In genomic region chr11:72266960-72267560, GRCm38 (mm10) we compare ENCODE assay signal across 8 mouse cellular contexts. TPM values are rescaled to one million over a fixed set of nuclear protein-coding genes. Genes with fewer than 3 reads are reported as not detected.
A peak's percentile ranks its signal among the peaks of the same experiment; 100 is the strongest.
DNase-seq lines count a peak whose midpoint lies in the region; ATAC-seq and TF ChIP-seq lines count a peak whose summit lies in the region.

Gene Slc13a5, minus strand, starts transcription at chr11:72267222.

- 6% methylated on average over 36 of the region's 36 CpGs for WGBS in liver, embryonic 14.5 days (ENCODE audit: insufficient replicate concordance)

- no peaks in the 10 kb centered on the region for H3K36me3 ChIP-seq in liver, embryonic 14.5 days (replicated peaks; ENCODE audit: control insufficient read depth, insufficient read depth, low read depth)

- peak; percentile 52 for DNase-seq in embryo, embryonic 10 days (ENCODE audit: low spot score)
- no peak for DNase-seq in embryo, embryonic 9.5 days (ENCODE audit: extremely low spot score)
- DNase-seq in thymus, postnatal 14 days = peak; percentile 13
- no peak for DNase-seq in thymus, adult 18-20 months
- DNase-seq in induced T-regulatory cell, adult 2 months (ENCODE audit: low read depth) = peak; percentile 6
- no peak for DNase-seq in liver, embryonic 14.5 days (ENCODE audit: low read depth in 3 of 3, low spot score in 3 of 3)
- peak; percentile 32 for DNase-seq in thymus, postnatal 4 days
- DNase-seq in MN1 (ENCODE audit: low spot score) = no peak

- H3K4me2 ChIP-seq in liver, embryonic 14.5 days (ENCODE audit: low read depth) = peak within 1 kb of the TSS; percentile 36

- H3K9me3 ChIP-seq in liver, embryonic 14.5 days (ENCODE audit: control insufficient read depth, low read length) = no peaks in the 10 kb centered on the region

- H3K27ac ChIP-seq in liver, embryonic 14.5 days = no peak within 1 kb of the TSS

- H3K4me3 ChIP-seq in liver, embryonic 14.5 days (ENCODE audit: insufficient read depth in 1 of 2, low read depth in 2 of 2, low read length in 2 of 2) = peak within 1 kb of the TSS; percentile 7 to 25; a peak in 3 of 4 replicates

- H3K4me1 ChIP-seq in liver, embryonic 14.5 days (replicated peaks; ENCODE audit: control insufficient read depth in 2 of 2, insufficient read depth in 2 of 2, low read length in 1 of 2) = no peaks in the 10 kb centered on the region

- no peak for ATAC-seq in liver, embryonic 14.5 days (ENCODE audit: insufficient read depth)

- no peak within 1 kb of the TSS for H3K9ac ChIP-seq in liver, embryonic 14.5 days (replicated peaks)

- no peak for TF ChIP-seq EP300 in liver, embryonic 14.5 days (IDR thresholded peaks at IDR 0.05; ENCODE audit: low read depth)

- H3K27me3 ChIP-seq in liver, embryonic 14.5 days (ENCODE audit: control insufficient read depth, insufficient read depth, low read length) = peaks cover 29% of the 10 kb centered on the region

- TF ChIP-seq CTCF in liver, embryonic 14.5 days (IDR thresholded peaks at IDR 0.05; ENCODE audit: low read depth) = no peak

RNA-seq across cellular contexts. Expression of gene Slc13a5, which starts in this region (rescaled TPM):
- not detected in 2 replicates for polyA plus RNA-seq in liver, embryonic 14.5 days (2012; rRNA removed)
- polyA plus RNA-seq in liver, embryonic 14.5 days (2014; fragmentation: Nextera tagmentation; extraction: Ambion mirVana) = not detected in 2 replicates

Comparison
In these comparisons a context has a peak if more than half of its experiments do, and no peak if none do; other contexts are left out.
1. DNase-seq: peak in embryo, embryonic 10 days (single experiment), thymus, postnatal 14 days (single experiment), induced T-regulatory cell, adult 2 months (single experiment) and thymus, postnatal 4 days (single experiment); none in embryo, embryonic 9.5 days (single experiment), thymus, adult 18-20 months (0 of 2), liver, embryonic 14.5 days (0 of 3) and MN1 (single experiment).